Mouse (Mus musculus) colon, adult 2 months (tissue): ENCODE results near the gene Arhgef15. TPM values are rescaled to one million over a fixed set of nuclear protein-coding genes. Genes with fewer than 3 reads are reported as not detected.

ENCODE experiments used
- polyA plus RNA-seq: library from polyadenylated mRNA; depleted of rRNA; stranded (reverse); fragments of >200 nt; gene quantifications from 2 replicates; pipeline ENCODE4 v1.2.3, GENCODE M21; 2012; rRNA removed

The Arhgef15 gene
- polyA plus RNA-seq = 14.3 and 24.5 TPM in 2 replicates

DNA sequence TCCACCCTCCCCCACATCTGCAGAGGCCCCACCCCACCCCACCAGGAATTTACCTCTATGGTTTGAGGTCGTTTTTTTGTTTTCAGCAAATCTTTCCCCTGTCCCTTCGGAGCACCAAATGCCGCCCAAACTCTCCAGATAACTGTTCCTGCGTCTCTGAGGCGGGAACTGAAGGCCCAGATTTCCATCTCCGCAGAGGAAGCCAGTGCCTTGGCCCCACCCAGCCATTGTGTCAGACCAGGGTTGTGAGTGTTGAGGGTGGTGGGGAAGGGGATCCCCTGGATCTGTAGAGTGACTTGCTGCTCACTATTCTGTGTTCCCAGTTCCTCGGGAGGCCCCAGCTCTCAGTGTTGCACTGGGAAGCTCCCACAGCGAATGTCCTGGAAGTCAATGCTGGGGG, at the start of gene Arhgef15:
Gene Arhgef15 (minus strand): TSS at position 173 of the 400 bp plus-strand sequence.

DNA sequence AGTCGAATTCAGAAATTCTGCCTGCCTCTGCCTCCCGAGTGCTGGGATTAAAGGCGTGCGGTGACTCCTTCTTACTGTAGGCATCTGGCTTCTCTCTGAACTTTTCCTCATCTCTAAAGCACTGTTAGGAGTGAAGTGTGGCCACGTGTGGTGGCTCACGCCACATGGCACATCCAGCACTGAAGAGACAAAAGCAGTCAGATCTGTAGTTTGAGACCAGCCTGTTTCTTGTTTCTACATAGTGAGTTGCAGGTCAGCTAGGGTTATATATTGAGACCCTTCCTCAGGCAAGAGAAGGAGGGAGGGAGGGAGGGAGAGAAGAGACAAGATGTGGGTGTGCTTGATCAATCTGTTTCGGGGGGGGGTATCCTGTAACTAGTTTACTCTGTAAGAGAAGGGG, 17.8 kb upstream of the Arhgef15 start, which contains the start of gene Rangrf:
Gene Rangrf (minus strand): TSS at position 101 of the 400 bp plus-strand sequence.

DNA sequence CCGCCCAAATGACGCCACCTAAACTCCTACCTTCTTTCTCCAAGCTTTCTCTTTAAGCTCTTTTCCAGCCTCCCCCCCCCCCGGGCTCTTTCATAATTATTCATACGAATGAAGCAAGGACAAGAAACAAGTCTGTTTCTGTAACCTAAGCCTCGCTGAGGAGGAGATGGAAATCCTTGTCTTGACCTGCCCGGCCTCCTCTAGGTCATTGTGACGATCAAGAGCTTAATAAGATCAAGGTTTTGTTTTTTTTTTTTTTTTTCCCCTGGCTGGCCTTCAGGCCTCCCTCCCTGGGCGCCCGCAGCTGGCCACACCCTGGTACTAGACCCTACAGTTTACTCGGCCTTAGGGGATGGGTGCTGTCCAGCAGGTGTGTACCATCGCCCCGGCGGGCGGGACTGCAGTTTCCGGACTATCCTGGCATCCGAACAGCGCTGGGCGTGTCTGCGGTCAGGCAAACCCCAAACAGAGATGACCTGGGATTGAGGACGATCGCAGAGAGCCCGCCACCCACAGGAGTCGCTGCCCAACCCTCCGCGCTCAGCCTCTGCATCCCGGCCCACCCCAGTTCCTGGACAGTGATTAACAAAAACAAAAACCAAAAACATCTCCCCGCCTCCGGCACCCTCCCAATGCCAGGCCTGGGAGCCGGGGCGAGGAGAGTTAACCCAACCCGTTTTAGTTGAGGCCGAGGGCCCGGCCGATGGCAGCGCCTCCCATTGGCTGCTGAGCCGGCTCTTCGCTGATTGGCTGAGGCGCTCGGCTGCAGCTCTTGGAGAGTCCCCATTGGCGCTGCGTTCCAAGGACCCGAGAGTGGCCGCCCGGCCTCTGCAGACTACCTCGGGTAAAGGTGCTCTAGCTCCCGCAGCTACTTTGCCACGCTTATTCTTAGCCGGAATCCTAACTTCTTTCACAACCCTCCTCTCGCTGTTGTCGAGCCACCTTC, 10.3 kb upstream of the Arhgef15 start, which contains the start of gene Slc25a35:
Gene Slc25a35 (plus strand): TSS at position 795 of the 946 bp plus-strand sequence.

DNA sequence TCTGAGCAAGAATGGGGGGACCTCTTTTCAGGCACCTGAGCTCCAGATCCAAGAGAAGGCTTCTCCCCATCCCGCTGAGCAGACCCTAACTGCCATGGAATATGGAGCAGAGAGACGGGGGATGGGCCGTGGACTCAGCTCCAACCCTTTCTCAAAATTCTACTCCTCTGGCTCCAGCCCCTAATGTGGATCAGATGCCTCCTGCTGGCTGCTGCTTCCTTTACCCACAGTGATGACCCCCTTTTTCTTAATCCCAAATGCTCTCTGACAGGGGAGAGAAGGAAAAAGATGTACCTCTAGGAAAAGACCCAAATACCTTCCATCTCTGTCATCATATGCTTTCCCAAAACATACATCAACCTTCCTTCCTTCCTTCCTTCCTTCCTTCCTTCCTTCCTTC, 30.3 kb downstream of the Arhgef15 start, which contains the start of gene Odf4:
Gene Odf4 (minus strand): TSS at position 101 of the 400 bp plus-strand sequence.

DNA sequence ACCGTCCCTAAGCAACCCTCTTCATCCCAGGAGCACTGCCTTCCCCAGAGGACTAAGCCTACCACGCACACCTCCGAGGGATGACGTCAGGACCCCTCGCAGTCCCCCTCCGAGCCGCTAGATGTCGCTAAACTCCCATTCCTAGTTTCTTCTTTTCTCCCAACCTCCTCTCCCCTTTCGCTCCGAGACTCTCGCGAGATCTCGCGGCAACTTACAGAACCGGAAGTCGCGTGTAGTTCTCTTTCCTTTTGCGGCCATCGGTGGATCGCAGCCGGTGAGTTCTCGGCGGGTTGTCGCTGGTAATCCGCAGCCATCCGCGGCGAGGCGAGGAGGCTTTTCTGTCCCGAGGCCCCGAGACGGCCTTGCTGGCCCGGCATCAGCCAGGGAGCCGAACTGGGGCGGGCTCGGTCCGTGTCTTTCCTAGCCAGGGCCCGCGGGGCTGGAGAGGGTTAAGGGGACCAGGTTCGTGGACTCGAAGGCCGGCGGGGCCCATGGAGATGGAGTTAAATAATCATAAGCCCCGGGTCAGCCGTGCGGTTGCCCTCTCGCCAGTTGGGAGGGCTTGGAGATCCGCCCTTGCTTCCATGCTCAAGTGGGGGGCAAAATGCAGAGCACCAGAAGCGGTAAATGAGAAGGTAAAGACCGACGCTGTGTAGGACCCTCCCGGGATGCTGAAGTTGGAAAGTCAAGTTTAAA, 55.8 kb downstream of the Arhgef15 start, which contains the start of gene Rpl26:
Gene Rpl26 (plus strand): TSS at position 233 of the 696 bp plus-strand sequence.

Other genes with a start within 250 kb of the Arhgef15 start
- 83.7 and 84.2 TPM in 2 replicates for gene Ndel1, start 85.6 kb downstream of the Arhgef15 start, polyA plus RNA-seq
- not detected in 2 replicates for gene Rnf222, start 68.9 kb downstream of the Arhgef15 start, polyA plus RNA-seq
- 462 and 604 TPM in 2 replicates for gene Rpl26, start 55.9 kb downstream of the Arhgef15 start, polyA plus RNA-seq
- gene Odf4, start 30.4 kb downstream of the Arhgef15 start, polyA plus RNA-seq = not detected in 2 replicates
- 81.4 and 94.7 TPM in 2 replicates for gene Slc25a35, start 10.7 kb upstream of the Arhgef15 start, polyA plus RNA-seq
- gene Rangrf, start 17.7 kb upstream of the Arhgef15 start, polyA plus RNA-seq = 48.9 and 61.1 TPM in 2 replicates
- gene Pfas, start 51.0 kb upstream of the Arhgef15 start, polyA plus RNA-seq = 12.3 and 13.5 TPM in 2 replicates
- gene Ctc1, start 58.4 kb upstream of the Arhgef15 start, polyA plus RNA-seq = 30.8 and 33.6 TPM in 2 replicates
- 44.7 and 44.9 TPM in 2 replicates for gene Aurkb, start 88.2 kb upstream of the Arhgef15 start, polyA plus RNA-seq
- gene Borcs6, start 102.2 kb upstream of the Arhgef15 start, polyA plus RNA-seq = 34.7 and 36.8 TPM in 2 replicates
- 33.1 and 44.6 TPM in 2 replicates for gene Tmem107, start 113.3 kb upstream of the Arhgef15 start, polyA plus RNA-seq
- gene Vamp2, start 131.0 kb upstream of the Arhgef15 start, polyA plus RNA-seq = 93.8 and 112 TPM in 2 replicates
- 16.4 and 21.2 TPM in 2 replicates for gene Per1, start 137.7 kb upstream of the Arhgef15 start, polyA plus RNA-seq
- gene Hes7, start 162.9 kb upstream of the Arhgef15 start, polyA plus RNA-seq = 0.70 and 1.1 TPM in 2 replicates
- gene 9130213A22Rik, start 165.1 kb upstream of the Arhgef15 start, polyA plus RNA-seq = 0.60 and 0.64 TPM in 2 replicates
- 0.15 and 0.42 TPM in 2 replicates for gene Aloxe3, start 168.4 kb upstream of the Arhgef15 start, polyA plus RNA-seq
- 0.07 TPM in 1 of 2 replicates, not detected in the other for gene Alox12b, start 199.5 kb upstream of the Arhgef15 start, polyA plus RNA-seq
- 0.05 TPM in 1 of 2 replicates, not detected in the other for gene Alox8, start 240.4 kb upstream of the Arhgef15 start, polyA plus RNA-seq